Mouse (Mus musculus): ENCODE measurements around the gene Capn13. TPM values are rescaled to one million over a fixed set of nuclear protein-coding genes. Genes with fewer than 3 reads are reported as not detected.

The Capn13 gene
- total and polyA plus RNA-seq, 2 experiments from 2014 or later: not detected

GRCm38 (mm10) chr17:73311491-73311890, 89.2 kb downstream of the Capn13 start:
- no peaks in the 10 kb centered on the region for H3K36me3 ChIP-seq (replicated peaks; ENCODE audit: control insufficient read depth, insufficient read depth, low read length)
- H3K4me1 ChIP-seq (ENCODE audit: control insufficient read depth, insufficient read depth): no peaks in the 10 kb centered on the region
- no peak overlapping the region for H3K4me2 ChIP-seq (ENCODE audit: low read depth, low read length)
- TF ChIP-seq EP300 (IDR thresholded peaks at IDR 0.05; ENCODE audit: low read depth) (no peak), CTCF (IDR thresholded peaks at IDR 0.05; ENCODE audit: low read depth) (no peak)
- H3K9me3 ChIP-seq (replicated peaks; ENCODE audit: control insufficient read depth, low read length): no peaks in the 10 kb centered on the region; the same call in 1 of the 2 replicates
- no peak overlapping the region for H3K4me3 ChIP-seq (ENCODE audit: low read depth, low read length)
- DNase-seq (ENCODE audit: low spot score): no peak
- ATAC-seq (ENCODE audit: insufficient read depth, low read depth): no peak
- H3K9ac ChIP-seq (replicated peaks; ENCODE audit: low read depth, low read length): no peak overlapping the region
- 87% methylated on average over 5 of the region's 5 CpGs for WGBS
- no peak overlapping the region for H3K27ac ChIP-seq (ENCODE audit: low read depth)
- H3K27me3 ChIP-seq (ENCODE audit: control insufficient read depth, insufficient read depth, low read length): no peaks in the 10 kb centered on the region

GRCm38 (mm10) chr17:73308691-73309090, 92.0 kb downstream of the Capn13 start:
- no peaks in the 10 kb centered on the region for H3K9me3 ChIP-seq (replicated peaks; ENCODE audit: control insufficient read depth, low read length)
- H3K27ac ChIP-seq (ENCODE audit: low read depth): no peak overlapping the region
- H3K4me1 ChIP-seq (ENCODE audit: control insufficient read depth, insufficient read depth): no peaks in the 10 kb centered on the region
- peaks cover 17% of the 10 kb centered on the region for H3K27me3 ChIP-seq (ENCODE audit: control insufficient read depth, insufficient read depth, low read length)
- ATAC-seq (ENCODE audit: insufficient read depth, low read depth) (no peak), DNase-seq (ENCODE audit: low spot score) (no peak)
- no peak for TF ChIP-seq CTCF (IDR thresholded peaks at IDR 0.05; ENCODE audit: low read depth)
- no peak for TF ChIP-seq EP300 (IDR thresholded peaks at IDR 0.05; ENCODE audit: low read depth)
- no peaks in the 10 kb centered on the region for H3K36me3 ChIP-seq (replicated peaks; ENCODE audit: control insufficient read depth, insufficient read depth, low read length)
- no peak overlapping the region for H3K4me2 ChIP-seq (ENCODE audit: low read depth, low read length)
- H3K4me3 ChIP-seq (ENCODE audit: low read depth, low read length): no peak overlapping the region
- H3K9ac ChIP-seq (replicated peaks; ENCODE audit: low read depth, low read length): no peak overlapping the region
- WGBS: 80% methylated on average over 4 of the region's 4 CpGs

- Histone ChIP-seq H3K4me1 (ENCODE audit: control insufficient read depth, insufficient read depth) (no peaks in the 10 kb centered on the region), H3K4me2 (ENCODE audit: low read depth, low read length) (no peak overlapping the region), H3K27me3 (ENCODE audit: control insufficient read depth, insufficient read depth, low read length) (peaks cover 20% of the 10 kb centered on the region), H3K9ac (replicated peaks; ENCODE audit: low read depth, low read length) (no peak overlapping the region), H3K36me3 (replicated peaks; ENCODE audit: control insufficient read depth, insufficient read depth, low read length) (no peaks in the 10 kb centered on the region), H3K4me3 (ENCODE audit: low read depth, low read length) (no peak overlapping the region), H3K27ac (ENCODE audit: low read depth) (no peak overlapping the region), H3K9me3 (replicated peaks; ENCODE audit: control insufficient read depth, low read length) (no peaks in the 10 kb centered on the region)
- no peak for TF ChIP-seq CTCF (IDR thresholded peaks at IDR 0.05; ENCODE audit: low read depth)
- TF ChIP-seq EP300 (IDR thresholded peaks at IDR 0.05; ENCODE audit: low read depth): no peak
- no peak for ATAC-seq (ENCODE audit: insufficient read depth, low read depth)
- DNase-seq (ENCODE audit: low spot score): no peak
- 30% methylated on average over 7 of the region's 7 CpGs for WGBS
These were observed 94.0 kb downstream of the Capn13 start for GRCm38 (mm10) chr17:73306626-73307025.

DNA sequence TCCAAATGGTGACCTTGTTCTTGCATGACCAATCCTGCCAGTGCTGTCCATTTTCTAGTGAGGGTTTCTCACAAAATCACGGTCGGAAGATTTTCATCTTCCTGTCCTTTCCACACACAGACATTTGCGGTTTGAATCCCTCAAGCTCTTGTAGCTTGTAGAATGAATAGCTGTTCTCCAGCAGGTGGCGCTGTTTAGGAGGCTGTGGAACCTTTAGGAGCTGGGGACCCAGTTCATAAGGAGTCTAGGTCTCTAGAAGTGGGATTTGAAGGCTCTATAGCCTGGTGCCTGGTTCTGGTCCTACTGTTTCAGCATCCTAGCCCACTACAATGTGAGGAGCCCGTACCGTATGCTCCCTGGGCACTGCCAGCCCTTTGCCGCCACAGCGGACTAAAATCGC, 95.0 kb downstream of the Capn13 start:
- no peaks in the 10 kb centered on the region for H3K36me3 ChIP-seq (replicated peaks; ENCODE audit: control insufficient read depth, insufficient read depth, low read length)

DNA sequence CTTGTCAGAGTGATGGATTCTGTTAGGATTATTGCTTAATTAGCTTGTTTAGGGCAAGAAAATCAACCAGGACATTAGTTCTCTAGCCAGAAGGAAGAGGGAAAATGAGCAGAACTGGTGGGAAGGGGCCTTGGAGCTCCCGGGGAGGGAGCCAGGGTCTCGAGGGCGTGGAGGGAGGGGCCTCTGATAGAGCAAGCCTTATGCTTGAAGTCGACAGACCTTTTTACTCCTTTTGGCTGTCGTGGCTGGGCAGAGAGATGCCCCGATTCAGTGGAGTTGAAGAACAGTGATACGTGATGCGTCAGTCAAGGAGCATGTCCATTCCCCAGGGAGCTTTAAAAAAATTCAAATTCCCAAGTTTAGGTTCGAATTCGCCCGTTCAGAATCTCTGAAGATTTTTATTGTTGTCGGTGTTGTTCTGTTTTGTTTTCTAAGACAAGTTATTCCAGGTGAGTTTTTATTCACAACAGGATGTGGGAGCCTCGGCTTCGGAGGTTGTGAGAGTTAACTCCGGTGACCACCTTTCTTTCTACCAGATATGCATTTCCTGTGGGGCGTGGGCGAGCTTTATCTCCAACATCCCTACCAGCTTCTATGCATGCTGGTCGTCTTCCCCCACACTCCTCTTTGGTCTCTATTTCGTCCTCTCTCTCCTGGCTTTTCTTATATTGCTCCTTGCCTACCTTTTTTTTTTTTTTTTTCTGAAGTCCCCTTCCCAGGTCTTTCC, 96.4 kb downstream of the Capn13 start:
- DNase-seq (ENCODE audit: low spot score): no peak
- no peak for ATAC-seq (ENCODE audit: insufficient read depth, low read depth)
- Histone ChIP-seq H3K9me3 (replicated peaks; ENCODE audit: control insufficient read depth, low read length) (no peaks in the 10 kb centered on the region), H3K9ac (replicated peaks; ENCODE audit: low read depth, low read length) (no peak overlapping the region), H3K27me3 (ENCODE audit: control insufficient read depth, insufficient read depth, low read length) (peaks cover 20% of the 10 kb centered on the region), H3K4me3 (ENCODE audit: low read depth, low read length) (no peak overlapping the region), H3K27ac (ENCODE audit: low read depth) (no peak overlapping the region), H3K4me2 (ENCODE audit: low read depth, low read length) (no peak overlapping the region), H3K36me3 (replicated peaks; ENCODE audit: control insufficient read depth, insufficient read depth, low read length) (no peaks in the 10 kb centered on the region), H3K4me1 (ENCODE audit: control insufficient read depth, insufficient read depth) (no peaks in the 10 kb centered on the region)
- TF ChIP-seq EP300 (IDR thresholded peaks at IDR 0.05; ENCODE audit: low read depth) (no peak), CTCF (IDR thresholded peaks at IDR 0.05; ENCODE audit: low read depth) (no peak)
- WGBS: 41% methylated on average over 19 of the region's 19 CpGs

More for the DNA sequence above, 95.0 kb downstream of the Capn13 start:
- WGBS: 55% methylated on average over 9 of the region's 9 CpGs
- Histone ChIP-seq H3K27me3 (ENCODE audit: control insufficient read depth, insufficient read depth, low read length) (peaks cover 20% of the 10 kb centered on the region), H3K9me3 (replicated peaks; ENCODE audit: control insufficient read depth, low read length) (no peaks in the 10 kb centered on the region), H3K4me3 (ENCODE audit: low read depth, low read length) (no peak overlapping the region), H3K27ac (ENCODE audit: low read depth) (no peak overlapping the region), H3K9ac (replicated peaks; ENCODE audit: low read depth, low read length) (no peak overlapping the region), H3K4me2 (ENCODE audit: low read depth, low read length) (no peak overlapping the region), H3K4me1 (ENCODE audit: control insufficient read depth, insufficient read depth) (no peaks in the 10 kb centered on the region)
- ATAC-seq (ENCODE audit: insufficient read depth, low read depth) (0 out of 2 replicates have a peak, but pooled peaks have one; percentile 25), DNase-seq (ENCODE audit: low spot score) (peak; percentile 62)
- TF ChIP-seq CTCF (IDR thresholded peaks at IDR 0.05; ENCODE audit: low read depth): peak; percentile 86
- TF ChIP-seq EP300 (IDR thresholded peaks at IDR 0.05; ENCODE audit: low read depth): no peak

GRCm38 (mm10) chr17:73303676-73304075, 97.0 kb downstream of the Capn13 start:
- DNase-seq (ENCODE audit: low spot score): no peak
- H3K9me3 ChIP-seq (replicated peaks; ENCODE audit: control insufficient read depth, low read length): no peaks in the 10 kb centered on the region
- no peak for ATAC-seq (ENCODE audit: insufficient read depth, low read depth)
- H3K4me1 ChIP-seq (ENCODE audit: control insufficient read depth, insufficient read depth): no peaks in the 10 kb centered on the region
- WGBS: 68% methylated on average over 13 of the region's 13 CpGs
- no peak overlapping the region for H3K27ac ChIP-seq (ENCODE audit: low read depth)
- peaks cover 20% of the 10 kb centered on the region for H3K27me3 ChIP-seq (ENCODE audit: control insufficient read depth, insufficient read depth, low read length)
- no peak overlapping the region for H3K4me3 ChIP-seq (ENCODE audit: low read depth, low read length)
- no peak overlapping the region for H3K4me2 ChIP-seq (ENCODE audit: low read depth, low read length)
- TF ChIP-seq CTCF (IDR thresholded peaks at IDR 0.05; ENCODE audit: low read depth): no peak
- TF ChIP-seq EP300 (IDR thresholded peaks at IDR 0.05; ENCODE audit: low read depth): no peak
- H3K9ac ChIP-seq (replicated peaks; ENCODE audit: low read depth, low read length): no peak overlapping the region
- H3K36me3 ChIP-seq (replicated peaks; ENCODE audit: control insufficient read depth, insufficient read depth, low read length): no peaks in the 10 kb centered on the region
